Mouse (Mus musculus) spleen, adult 2 months (tissue): ENCODE measurements around the gene Rd3l.

Experiments used
- CTCF ChIP-seq: fragments of 200-500 bp; IDR thresholded peaks from 2 replicates; pipeline ENCODE4 v1.5.1; 2011; ENCODE audit warnings: mild to moderate bottlenecking, inconsistent platforms; ENCODE audit not compliant: insufficient read depth, insufficient read length, insufficient replicate concordance; ENCODE audit errors: extremely low read depth
- POLR2A ChIP-seq: fragments of 200-500 bp; IDR thresholded peaks from 2 replicates; pipeline ENCODE4 v1.6.1; 2011; ENCODE audit warnings: low read depth, low read length, inconsistent platforms

DNA sequence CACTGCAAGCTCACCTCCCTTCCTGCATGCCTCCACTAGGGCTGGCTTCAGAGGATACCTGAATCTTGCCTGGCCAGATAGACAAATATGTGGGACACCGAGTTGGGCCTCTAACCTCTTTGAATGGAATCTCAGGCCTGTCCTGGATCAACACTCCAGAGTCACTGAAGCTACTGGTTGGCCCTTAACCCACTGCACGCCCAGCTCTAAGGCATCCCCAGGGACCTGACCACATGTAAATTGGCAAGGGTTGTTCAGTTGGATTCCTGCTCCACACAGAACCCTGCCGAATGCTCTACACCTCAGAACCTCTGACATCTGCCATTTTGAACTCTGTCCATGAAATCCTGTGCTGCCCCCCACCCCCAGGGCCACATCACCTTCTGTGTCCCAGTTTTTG is 48.6 kb downstream of the Rd3l start:
- TF ChIP-seq CTCF, result no peak
- no peak for TF ChIP-seq POLR2A
